Mouse (Mus musculus): ENCODE results near the gene Rasgef1b. TPM values are rescaled to one million over a fixed set of nuclear protein-coding genes. Genes with fewer than 3 reads are reported as not detected.

The Rasgef1b gene
- polyA plus RNA-seq, 1 experiment, result 13.5 TPM

DNA sequence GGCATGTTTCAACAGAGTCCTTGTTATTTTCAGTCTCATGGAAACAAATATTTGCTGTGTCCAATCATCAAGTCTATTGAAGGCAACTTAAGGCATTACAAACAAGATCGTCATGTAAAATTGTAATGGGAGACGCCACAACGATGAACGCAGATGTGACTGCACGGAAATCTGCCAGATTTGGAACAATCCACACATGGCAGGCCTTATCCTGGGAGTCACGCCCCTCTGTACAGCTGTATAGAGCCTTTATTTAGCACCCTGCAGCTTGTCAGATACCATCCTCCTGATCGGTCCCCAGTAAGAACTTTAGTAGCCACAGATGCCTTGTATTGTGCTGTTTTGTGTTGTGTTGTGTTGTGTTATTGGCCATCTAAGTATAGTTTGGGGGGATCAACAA, 222.8 kb downstream of the Rasgef1b start:
- H3K4me1 ChIP-seq (ENCODE audit: control insufficient read depth, insufficient read depth, low read length), result no peaks in the 10 kb centered on the region
- H3K4me3 ChIP-seq (replicated peaks; ENCODE audit: extremely low read depth, low read depth, low read length), result no peak overlapping the region
- TF ChIP-seq POLR2A (IDR thresholded peaks at IDR 0.05; ENCODE audit: borderline replicate concordance, extremely low read depth, low read depth, low read length) (no peak), CTCF (IDR thresholded peaks at IDR 0.05; ENCODE audit: insufficient read depth, low read length) (no peak)
- 78% methylated on average over 7 of the region's 7 CpGs for WGBS
- DNase-seq, result no peak

DNA sequence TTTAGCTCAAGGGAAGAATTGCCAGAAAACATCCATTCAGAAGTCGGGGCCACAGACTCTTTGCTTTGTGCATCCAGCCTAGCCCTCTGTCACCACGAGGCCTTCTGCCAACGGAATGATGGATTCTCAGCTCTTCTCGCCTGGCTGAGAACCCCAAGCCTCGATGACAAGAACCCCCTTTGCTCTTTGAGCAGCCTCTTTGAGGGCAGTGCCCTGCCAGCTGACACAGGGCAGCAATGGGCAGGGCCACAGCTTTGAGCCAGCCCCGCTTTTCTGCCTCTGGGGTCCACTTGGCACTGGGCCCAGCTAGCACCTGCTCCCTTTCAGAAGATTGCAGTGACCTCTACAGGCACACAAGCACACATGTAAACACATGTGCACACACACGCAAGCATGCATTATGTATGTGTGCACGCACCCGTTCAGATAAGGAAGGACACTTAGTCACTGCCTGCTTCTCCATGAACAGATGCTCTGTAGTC, 224.5 kb downstream of the Rasgef1b start:
- H3K4me3 ChIP-seq (replicated peaks; ENCODE audit: extremely low read depth, low read depth, low read length), result no peak overlapping the region
- DNase-seq, result no peak
- no peak for TF ChIP-seq POLR2A (IDR thresholded peaks at IDR 0.05; ENCODE audit: borderline replicate concordance, extremely low read depth, low read depth, low read length)
- TF ChIP-seq CTCF (IDR thresholded peaks at IDR 0.05; ENCODE audit: insufficient read depth, low read length), result no peak
- peaks cover 3% of the 10 kb centered on the region for H3K4me1 ChIP-seq (ENCODE audit: control insufficient read depth, insufficient read depth, low read length)
- WGBS, result 54% methylated on average over 9 of the region's 9 CpGs

- WGBS, result 82% methylated on average over 9 of the region's 9 CpGs
- no peak for DNase-seq
These were observed 226.2 kb downstream of the Rasgef1b start for GRCm38 (mm10) chr5:99502681-99503080.

DNA sequence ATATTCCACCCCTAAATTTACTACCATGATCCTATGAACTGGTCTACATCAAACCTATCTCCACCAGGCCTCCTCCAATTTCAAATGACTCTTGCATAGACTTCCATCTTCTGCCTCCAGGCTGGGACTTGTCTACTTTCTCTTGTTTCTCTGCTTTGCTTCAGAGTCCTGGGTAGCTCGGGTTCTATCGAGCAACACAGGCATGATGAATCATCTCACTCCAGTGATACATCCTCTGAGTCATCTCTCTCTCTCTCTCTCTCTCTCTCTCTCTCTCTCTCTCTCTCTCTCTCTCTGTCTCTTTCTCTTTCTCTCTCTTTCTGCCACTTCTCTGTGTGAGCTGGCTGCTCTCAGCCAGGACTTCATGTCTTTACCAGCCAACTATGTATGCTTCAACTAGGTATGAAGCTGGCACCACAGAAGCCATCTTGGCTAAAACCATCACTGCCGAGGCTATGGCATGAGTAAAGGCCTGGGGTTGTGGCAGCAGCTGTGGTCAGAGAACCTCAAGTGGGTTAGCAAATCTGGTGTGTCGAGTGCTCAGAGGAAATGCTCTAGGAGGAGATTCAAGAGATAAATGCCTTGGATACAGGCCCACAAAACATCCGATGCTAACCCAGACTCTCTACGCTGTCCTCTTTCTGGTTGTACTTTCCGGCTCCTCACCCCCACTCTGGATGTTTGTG, 229.3 kb downstream of the Rasgef1b start:
- Histone ChIP-seq H3K4me3 (replicated peaks; ENCODE audit: extremely low read depth, low read depth, low read length) (no peak overlapping the region), H3K4me1 (ENCODE audit: control insufficient read depth, insufficient read depth, low read length) (peaks cover 3% of the 10 kb centered on the region)
- no peak for TF ChIP-seq CTCF (IDR thresholded peaks at IDR 0.05; ENCODE audit: insufficient read depth, low read length)
- no peak for TF ChIP-seq POLR2A (IDR thresholded peaks at IDR 0.05; ENCODE audit: borderline replicate concordance, extremely low read depth, low read depth, low read length)
- no peak for DNase-seq
- 31% methylated on average over 7 of the region's 7 CpGs for WGBS

More at GRCm38 (mm10) chr5:99502681-99503080, 226.2 kb downstream of the Rasgef1b start:
- TF ChIP-seq CTCF (IDR thresholded peaks at IDR 0.05; ENCODE audit: insufficient read depth, low read length) (no peak), POLR2A (IDR thresholded peaks at IDR 0.05; ENCODE audit: borderline replicate concordance, extremely low read depth, low read depth, low read length) (no peak)
- H3K4me1 ChIP-seq (ENCODE audit: control insufficient read depth, insufficient read depth, low read length), result peaks cover 3% of the 10 kb centered on the region
- H3K4me3 ChIP-seq (replicated peaks; ENCODE audit: extremely low read depth, low read depth, low read length), result no peak overlapping the region

- 41% methylated on average over 11 of the region's 11 CpGs for WGBS
- Histone ChIP-seq H3K4me1 (ENCODE audit: control insufficient read depth, insufficient read depth, low read length) (peaks cover 3% of the 10 kb centered on the region), H3K4me3 (replicated peaks; ENCODE audit: extremely low read depth, low read depth, low read length) (no peak overlapping the region)
- DNase-seq, result no peak
- TF ChIP-seq POLR2A (IDR thresholded peaks at IDR 0.05; ENCODE audit: borderline replicate concordance, extremely low read depth, low read depth, low read length) (no peak), CTCF (IDR thresholded peaks at IDR 0.05; ENCODE audit: insufficient read depth, low read length) (no peak)
These were observed 231.0 kb downstream of the Rasgef1b start for GRCm38 (mm10) chr5:99497856-99498255.

DNA sequence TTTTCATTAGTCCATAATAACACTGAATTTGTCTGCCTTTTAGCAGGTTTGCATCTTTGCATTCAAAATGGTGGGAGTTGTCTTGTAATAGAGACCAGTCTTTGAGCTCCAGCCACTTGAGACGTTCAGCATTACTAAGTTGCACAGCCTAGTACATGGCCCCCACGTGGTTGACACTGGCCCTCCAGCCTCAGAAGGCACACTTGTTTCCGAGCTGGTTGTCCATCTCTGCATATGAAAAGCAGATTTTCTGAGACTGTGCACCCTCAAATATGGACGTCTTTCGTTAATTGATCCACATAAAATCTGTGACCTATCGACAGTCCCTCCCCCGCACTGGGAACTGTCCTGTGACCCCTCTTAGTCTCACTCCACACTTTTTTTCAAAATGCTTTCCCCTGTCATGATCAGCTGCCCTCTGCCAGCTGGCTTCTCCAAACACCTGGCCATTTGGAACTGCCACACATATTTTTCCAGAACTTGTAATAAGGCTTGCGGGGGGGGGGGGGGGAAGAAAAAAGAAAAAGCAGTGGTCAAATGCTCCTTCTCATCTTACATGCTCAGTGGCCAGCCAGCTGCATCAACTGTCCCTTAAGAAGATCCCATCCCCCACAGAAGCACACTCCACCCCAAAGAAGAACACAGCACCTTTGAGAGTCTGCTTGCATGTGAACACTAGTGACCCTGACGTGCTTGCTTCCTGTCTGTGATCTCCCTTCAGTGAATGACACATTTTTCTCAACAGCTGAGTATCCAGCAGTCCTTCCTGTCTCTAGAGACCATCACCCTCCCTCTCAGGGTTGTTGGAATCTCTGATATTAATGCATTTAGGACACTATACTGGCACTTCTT, 231.7 kb downstream of the Rasgef1b start:
- WGBS, result 56% methylated on average over 9 of the region's 9 CpGs
- Histone ChIP-seq H3K4me3 (replicated peaks; ENCODE audit: extremely low read depth, low read depth, low read length) (no peak overlapping the region), H3K4me1 (ENCODE audit: control insufficient read depth, insufficient read depth, low read length) (peaks cover 3% of the 10 kb centered on the region)
- TF ChIP-seq POLR2A (IDR thresholded peaks at IDR 0.05; ENCODE audit: borderline replicate concordance, extremely low read depth, low read depth, low read length) (no peak), CTCF (IDR thresholded peaks at IDR 0.05; ENCODE audit: insufficient read depth, low read length) (no peak)
- no peak for DNase-seq

- 83% methylated on average over 1 of the region's 1 CpGs for WGBS
- DNase-seq, result no peak
- H3K4me1 ChIP-seq (ENCODE audit: control insufficient read depth, insufficient read depth, low read length), result peaks cover 3% of the 10 kb centered on the region
- TF ChIP-seq POLR2A (IDR thresholded peaks at IDR 0.05; ENCODE audit: borderline replicate concordance, extremely low read depth, low read depth, low read length), result no peak
- TF ChIP-seq CTCF (IDR thresholded peaks at IDR 0.05; ENCODE audit: insufficient read depth, low read length), result no peak
- no peak overlapping the region for H3K4me3 ChIP-seq (replicated peaks; ENCODE audit: extremely low read depth, low read depth, low read length)
These were observed 232.8 kb downstream of the Rasgef1b start for GRCm38 (mm10) chr5:99496157-99496453.

- WGBS, result 75% methylated on average over 10 of the region's 10 CpGs
- H3K4me1 ChIP-seq (ENCODE audit: control insufficient read depth, insufficient read depth, low read length), result peaks cover 3% of the 10 kb centered on the region
- no peak for DNase-seq
- H3K4me3 ChIP-seq (replicated peaks; ENCODE audit: extremely low read depth, low read depth, low read length), result no peak overlapping the region
- TF ChIP-seq POLR2A (IDR thresholded peaks at IDR 0.05; ENCODE audit: borderline replicate concordance, extremely low read depth, low read depth, low read length), result no peak
- no peak for TF ChIP-seq CTCF (IDR thresholded peaks at IDR 0.05; ENCODE audit: insufficient read depth, low read length)
These were observed 233.3 kb downstream of the Rasgef1b start for GRCm38 (mm10) chr5:99495354-99496156.

DNA sequence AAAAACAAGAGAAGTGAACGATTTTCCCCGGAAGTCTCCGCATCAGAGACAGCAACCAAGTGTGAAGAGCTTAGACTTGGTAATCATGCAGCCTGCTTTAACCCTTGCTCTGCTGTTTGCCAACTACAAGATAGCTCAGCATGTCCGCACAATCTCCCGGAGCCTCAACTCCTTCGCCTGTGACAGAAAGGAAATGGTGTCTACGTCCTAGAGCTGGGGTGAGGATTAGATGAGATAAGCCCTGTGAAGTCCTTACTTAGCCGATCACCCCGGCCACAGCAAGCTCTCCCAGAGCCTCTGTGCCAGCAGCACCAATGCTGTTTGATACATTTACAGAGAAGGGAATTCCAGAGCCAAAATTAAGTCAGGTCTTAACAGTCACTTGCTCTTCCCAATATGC, 235.0 kb downstream of the Rasgef1b start:
- 69% methylated on average over 9 of the region's 9 CpGs for WGBS
- Histone ChIP-seq H3K4me1 (ENCODE audit: control insufficient read depth, insufficient read depth, low read length) (no peaks in the 10 kb centered on the region), H3K4me3 (replicated peaks; ENCODE audit: extremely low read depth, low read depth, low read length) (no peak overlapping the region)
- TF ChIP-seq POLR2A (IDR thresholded peaks at IDR 0.05; ENCODE audit: borderline replicate concordance, extremely low read depth, low read depth, low read length) (no peak), CTCF (IDR thresholded peaks at IDR 0.05; ENCODE audit: insufficient read depth, low read length) (no peak)
- DNase-seq, result no peak
